Mouse (Mus musculus) macrophage (primary cell): ENCODE measurements around the gene Ndufv3. TPM values are rescaled to one million over a fixed set of nuclear protein-coding genes. Genes with fewer than 3 reads are reported as not detected.

ENCODE experiments used
- H3K27ac ChIP-seq: fragments of 350-480 bp; formaldehyde crosslinking; 2 replicates; pipeline ENCODE4 v1.9.0; 2021
- H3K36me3 ChIP-seq: fragments of 350-480 bp; formaldehyde crosslinking; 2 replicates; pipeline ENCODE4 v1.9.0; 2021; ENCODE audit errors: inconsistent target
- H3K4me3 ChIP-seq: fragments of 350-480 bp; formaldehyde crosslinking; 2 replicates; pipeline ENCODE4 v1.9.0; 2021; ENCODE audit errors: inconsistent target
- H3K79me2 ChIP-seq: fragments of 350-480 bp; formaldehyde crosslinking; 2 replicates; pipeline ENCODE4 v1.9.0; 2021; ENCODE audit errors: inconsistent target
- WGBS: methylation state at CpG from one replicate; pipeline ENCODE4 v1.1.7; 2026; ENCODE audit warnings: inconsistent platforms; ENCODE audit not compliant: missing documents; 5-methylcytosine and 5-hydroxymethylcytosine counted together
- polyA plus RNA-seq: library from polyadenylated mRNA; stranded (reverse); fragments of 250-400 nt; gene quantifications from 3 replicates; pipeline ENCODE4 v1.2.4, GENCODE M21; 2018; ENCODE audit warnings: inconsistent platforms

Gene Ndufv3
- polyA plus RNA-seq, 1 experiment from 2014 or later = 199 TPM

DNA sequence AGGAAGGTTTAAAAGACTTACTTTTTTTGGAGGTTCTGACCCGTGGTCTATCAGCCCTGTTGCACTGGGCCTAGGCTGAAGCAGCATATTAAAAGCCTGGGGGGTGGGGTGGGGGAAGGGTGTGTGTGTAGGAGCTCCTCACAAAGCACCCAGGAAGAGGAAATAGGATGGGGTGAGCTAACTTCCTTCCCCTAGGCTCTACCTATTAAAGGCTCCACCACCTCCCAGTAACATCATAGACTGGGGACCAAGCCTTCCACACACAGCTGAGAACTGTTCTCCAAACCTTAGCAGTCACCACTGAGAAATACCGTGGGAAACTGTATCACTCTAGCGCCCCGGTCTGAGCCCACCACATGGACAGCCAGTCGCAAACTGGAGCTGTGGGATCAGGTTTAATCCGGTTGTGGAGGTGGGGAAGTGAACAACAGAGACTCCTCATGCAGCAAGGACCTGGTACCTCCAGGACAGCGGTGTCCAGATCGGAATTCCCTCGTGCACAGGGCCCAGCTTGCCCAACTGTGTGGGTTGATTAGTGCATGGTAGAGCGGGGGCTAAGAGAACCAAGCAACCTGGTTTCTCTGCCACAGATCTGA, 38.1 kb downstream of the Ndufv3 start:
- H3K36me3 ChIP-seq = no peaks in the 10 kb centered on the region
- H3K4me3 ChIP-seq = peak overlapping the region; percentile 36
- WGBS = 82% methylated on average over 10 of the region's 10 CpGs
- no peaks in the 10 kb centered on the region for H3K79me2 ChIP-seq
- peak overlapping the region; percentile 74 for H3K27ac ChIP-seq

- H3K27ac ChIP-seq = peak overlapping the region; percentile 74
- H3K36me3 ChIP-seq = no peaks in the 10 kb centered on the region
- no peaks in the 10 kb centered on the region for H3K79me2 ChIP-seq
- 69% methylated on average over 11 of the region's 11 CpGs for WGBS
- no peak overlapping the region for H3K4me3 ChIP-seq
These were observed 39.3 kb downstream of the Ndufv3 start for GRCm38 (mm10) chr17:31559021-31559789.

DNA sequence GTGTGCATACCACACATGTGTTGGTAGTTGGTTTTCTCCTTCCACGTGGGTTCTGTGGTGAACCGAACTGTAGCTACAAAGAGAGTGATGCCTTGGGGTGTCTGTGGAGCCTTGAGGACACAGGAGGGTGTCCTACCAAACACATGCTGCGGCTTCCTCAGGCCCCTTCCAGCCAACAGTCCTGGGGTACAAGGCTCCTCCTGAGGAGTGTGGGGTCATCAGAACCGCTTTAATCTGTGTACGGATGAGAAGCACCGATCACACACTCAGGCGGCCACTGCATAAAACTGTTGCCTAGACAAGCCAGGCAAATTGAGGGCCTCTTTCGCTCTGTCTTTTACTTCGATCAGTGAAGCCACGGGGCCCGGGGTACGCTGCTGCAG, 43.7 kb downstream of the Ndufv3 start:
- Histone ChIP-seq H3K36me3 (no peaks in the 10 kb centered on the region), H3K4me3 (peak overlapping the region; percentile 44), H3K79me2 (peaks cover 32% of the 10 kb centered on the region), H3K27ac (peak overlapping the region; percentile 87)
- 4% methylated on average over 12 of the region's 12 CpGs for WGBS

GRCm38 (mm10) chr17:31564015-31564857, 44.3 kb downstream of the Ndufv3 start, which contains the start of gene Pknox1:
TSS of gene Pknox1 (plus strand) at chr17:31564734.
- WGBS = under 1% methylated on average over 59 of the region's 72 CpGs
- Histone ChIP-seq H3K79me2 (peaks cover 38% of the 10 kb centered on the region), H3K4me3 (peak within 1 kb of the TSS; percentile 53), H3K36me3 (no peaks in the 10 kb centered on the region), H3K27ac (peak within 1 kb of the TSS; percentile 87)

- no peaks in the 10 kb centered on the region for H3K36me3 ChIP-seq
- H3K27ac ChIP-seq = no peak overlapping the region
- H3K4me3 ChIP-seq = no peak overlapping the region
- 3% methylated on average over 14 of the region's 44 CpGs for WGBS
- H3K79me2 ChIP-seq = peaks cover 44% of the 10 kb centered on the region
These were observed 44.9 kb downstream of the Ndufv3 start for GRCm38 (mm10) chr17:31564858-31565140.

DNA sequence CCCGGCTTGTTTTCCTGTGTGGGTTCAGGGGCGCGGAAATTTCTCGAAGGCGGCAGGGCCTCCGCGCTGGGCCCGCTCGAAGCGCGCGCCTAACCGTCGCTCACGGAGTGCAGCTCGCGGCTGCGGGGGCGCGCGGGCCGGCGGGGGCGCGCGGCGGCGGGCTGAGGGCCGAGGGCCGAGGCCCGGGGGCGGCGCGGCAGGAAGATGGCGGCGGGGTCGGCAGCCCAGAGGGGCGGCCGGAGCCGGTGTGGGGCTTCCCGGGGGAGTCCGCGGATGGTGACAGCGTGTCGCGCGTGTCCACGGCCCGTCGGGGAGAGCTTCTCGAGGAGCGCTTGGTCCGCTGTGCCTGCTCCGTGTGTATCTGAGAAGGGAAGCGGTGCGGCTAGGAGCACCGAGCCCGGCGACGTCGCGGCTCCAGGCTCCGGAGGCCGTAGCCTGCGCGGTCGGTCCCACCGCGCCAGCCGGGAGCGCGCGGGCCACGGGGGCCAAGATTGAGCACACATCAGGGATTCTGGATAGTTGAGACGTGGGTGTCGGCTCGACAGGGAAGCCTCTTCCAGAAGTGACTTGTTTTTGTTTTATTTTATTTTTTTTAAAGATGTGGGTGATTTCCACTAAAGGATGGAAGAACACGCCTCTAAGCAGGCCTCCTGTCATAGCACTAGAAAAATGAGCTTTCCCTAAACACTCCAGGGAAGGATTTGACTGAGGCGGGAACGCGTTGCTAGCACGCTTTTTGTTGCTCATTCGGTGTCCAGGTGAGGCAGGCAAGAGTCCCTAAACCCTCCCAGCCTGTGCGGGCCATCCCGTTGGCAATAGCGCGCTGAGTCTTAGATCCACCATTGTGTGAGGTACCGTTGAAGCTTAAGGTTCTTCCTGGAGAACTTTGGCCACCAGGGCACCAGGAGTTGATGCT, 45.5 kb downstream of the Ndufv3 start:
- Histone ChIP-seq H3K36me3 (no peaks in the 10 kb centered on the region), H3K27ac (0 out of 2 replicates have a peak overlapping the region, but pooled peaks have one; percentile 10), H3K79me2 (peaks cover 50% of the 10 kb centered on the region), H3K4me3 (peak overlapping the region; percentile 53)
- 1% methylated on average over 77 of the region's 88 CpGs for WGBS

DNA sequence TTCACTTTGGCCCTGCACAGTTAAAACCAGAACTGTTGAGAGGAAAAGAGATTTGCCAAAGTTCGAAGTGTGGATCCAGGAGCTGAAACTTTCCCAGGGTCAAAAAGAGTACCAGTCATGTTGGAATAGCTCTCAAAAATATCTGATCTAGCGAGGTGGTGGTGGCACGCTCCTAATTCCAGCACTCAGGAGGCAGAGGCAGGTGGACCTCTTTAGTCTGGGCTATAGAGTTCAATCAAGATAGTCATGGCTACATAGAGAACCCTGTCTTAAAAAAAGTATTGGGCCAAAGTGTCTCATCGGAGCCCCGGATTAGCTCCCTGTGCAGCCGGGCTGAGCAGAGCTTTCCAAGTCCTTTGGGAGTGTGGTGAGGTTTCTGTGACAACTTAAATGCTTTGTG, 46.4 kb downstream of the Ndufv3 start:
- WGBS = 83% methylated on average over 6 of the region's 6 CpGs
- no peak overlapping the region for H3K27ac ChIP-seq
- H3K4me3 ChIP-seq = peak overlapping the region; percentile 53; the same call in 1 of the 2 replicates

GRCm38 (mm10) chr17:31569756-31570155, 49.8 kb downstream of the Ndufv3 start:
- Histone ChIP-seq H3K79me2 (peaks cover 80% of the 10 kb centered on the region), H3K4me3 (no peak overlapping the region), H3K36me3 (no peaks in the 10 kb centered on the region), H3K27ac (no peak overlapping the region)
- WGBS = 88% methylated on average over 1 of the region's 1 CpGs

More for the DNA sequence above, 46.4 kb downstream of the Ndufv3 start:
- Histone ChIP-seq H3K79me2 (peaks cover 58% of the 10 kb centered on the region), H3K36me3 (no peaks in the 10 kb centered on the region)

DNA sequence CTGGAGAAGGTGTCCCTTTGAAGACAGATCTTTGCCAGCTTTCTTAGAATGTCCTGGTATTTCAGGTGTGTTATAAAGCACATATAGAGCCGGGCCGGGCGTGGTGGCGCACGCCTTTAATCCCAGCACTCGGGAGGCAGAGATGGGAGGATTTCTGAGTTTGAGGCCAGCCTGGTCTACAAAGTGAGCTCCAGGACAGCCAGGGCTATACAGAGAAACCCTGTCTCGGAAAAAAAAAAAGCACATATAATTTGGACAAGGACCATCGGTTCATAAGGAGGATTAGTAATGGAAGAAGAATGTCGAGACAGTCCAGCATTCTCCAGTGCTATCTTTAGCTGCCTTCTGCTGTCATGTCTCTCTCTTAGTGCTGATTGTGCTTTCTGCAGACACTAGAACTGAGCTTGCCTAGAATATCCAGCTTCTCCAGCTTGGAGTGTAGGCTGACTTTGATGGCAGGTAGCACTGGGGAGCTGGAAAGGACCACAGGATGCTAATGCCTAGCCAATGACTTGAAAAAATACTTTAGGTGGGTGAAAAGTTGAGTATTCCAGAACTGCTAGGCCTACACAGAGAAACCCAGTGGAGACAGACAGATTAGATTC, 50.5 kb downstream of the Ndufv3 start:
- Histone ChIP-seq H3K36me3 (no peaks in the 10 kb centered on the region), H3K79me2 (peaks cover 84% of the 10 kb centered on the region), H3K27ac (no peak overlapping the region), H3K4me3 (no peak overlapping the region)
- 94% methylated on average over 9 of the region's 9 CpGs for WGBS

DNA sequence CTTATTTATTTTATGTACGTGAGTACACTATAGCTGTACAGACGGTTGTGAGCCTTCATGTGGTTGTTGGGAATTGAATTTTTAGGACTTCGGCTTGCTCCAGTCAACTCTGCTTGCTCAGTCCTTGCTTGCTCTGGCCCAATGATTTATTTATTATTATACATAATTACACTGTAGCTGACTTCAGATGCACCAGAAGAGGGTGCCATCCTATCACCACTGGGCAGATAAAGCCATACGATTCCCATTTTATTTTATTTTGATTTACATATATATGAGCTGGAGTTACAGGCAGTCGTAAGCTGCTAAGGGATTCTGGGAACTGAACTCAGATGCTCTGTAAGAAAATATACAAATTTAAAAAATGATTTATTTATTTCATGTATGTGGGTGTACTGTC, 51.8 kb downstream of the Ndufv3 start:
- H3K4me3 ChIP-seq = no peak overlapping the region
- no peak overlapping the region for H3K27ac ChIP-seq
- 89% methylated on average over 5 of the region's 5 CpGs for WGBS
- H3K79me2 ChIP-seq = peaks cover 72% of the 10 kb centered on the region
- no peaks in the 10 kb centered on the region for H3K36me3 ChIP-seq

- 64% methylated on average over 7 of the region's 7 CpGs for WGBS
- H3K27ac ChIP-seq = no peak overlapping the region
- no peaks in the 10 kb centered on the region for H3K36me3 ChIP-seq
- peaks cover 57% of the 10 kb centered on the region for H3K79me2 ChIP-seq
- H3K4me3 ChIP-seq = no peak overlapping the region
These were observed 54.7 kb downstream of the Ndufv3 start for GRCm38 (mm10) chr17:31574662-31575061.

DNA sequence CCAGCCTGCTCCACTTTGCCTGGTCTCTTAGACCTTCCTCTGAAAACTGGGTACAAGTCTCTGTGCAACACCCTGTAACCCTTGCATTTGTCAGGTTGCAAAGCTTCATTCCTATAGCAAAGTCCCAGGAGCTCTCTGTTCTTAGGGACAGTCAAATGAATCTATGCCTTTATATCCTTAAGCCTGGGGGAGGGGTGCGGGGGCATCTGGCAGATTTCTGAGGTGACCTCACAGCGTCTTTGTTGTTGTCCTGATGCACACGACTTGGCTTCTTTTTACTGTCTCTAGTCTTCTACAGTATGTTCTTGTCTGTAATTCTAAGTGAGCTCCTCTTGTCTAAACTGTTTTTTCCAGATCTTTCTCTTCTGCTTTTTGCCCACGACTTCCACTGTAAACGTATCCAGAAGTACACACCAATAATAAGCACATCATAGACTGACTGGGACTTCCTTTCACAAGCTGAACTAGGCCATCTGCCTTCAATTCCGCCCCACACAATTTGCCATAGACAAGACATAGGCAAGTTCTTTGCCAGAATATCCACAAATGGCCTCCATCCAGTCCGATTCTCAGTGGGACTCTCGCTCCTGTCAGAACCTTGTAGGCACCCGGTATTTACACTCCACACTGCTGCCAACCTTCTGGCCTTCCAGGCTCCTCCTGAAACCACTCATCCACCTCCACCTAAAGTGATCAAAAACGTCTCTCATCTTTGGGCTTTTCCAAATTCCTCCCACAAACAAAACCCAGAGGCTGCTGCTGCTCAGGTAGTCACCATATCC, 56.7 kb downstream of the Ndufv3 start:
- H3K36me3 ChIP-seq = no peaks in the 10 kb centered on the region
- H3K79me2 ChIP-seq = peaks cover 54% of the 10 kb centered on the region; the same call in 1 of the 2 replicates
- no peak overlapping the region for H3K4me3 ChIP-seq
- no peak overlapping the region for H3K27ac ChIP-seq
- 76% methylated on average over 10 of the region's 10 CpGs for WGBS

DNA sequence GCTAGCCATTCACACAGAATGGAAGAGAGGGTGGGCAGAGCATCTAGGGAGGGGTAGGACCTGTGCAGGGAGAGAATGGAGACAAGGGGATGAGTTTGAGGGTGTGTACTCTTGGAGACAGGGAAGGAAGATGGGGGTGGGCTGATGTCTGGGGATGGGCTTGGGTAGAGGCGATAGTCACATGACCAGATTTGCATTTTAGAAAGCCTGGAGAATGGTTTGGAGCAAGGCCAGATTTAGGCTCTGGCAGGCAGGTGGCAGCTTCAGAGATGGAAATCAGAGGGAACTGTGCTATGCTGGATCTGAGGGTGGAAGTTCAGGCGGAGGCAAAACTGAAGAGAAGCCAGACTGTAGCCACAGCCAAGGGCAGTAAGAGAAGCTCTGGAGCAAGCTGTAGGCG, 60.4 kb downstream of the Ndufv3 start:
- WGBS = 81% methylated on average over 3 of the region's 3 CpGs
- no peak overlapping the region for H3K27ac ChIP-seq
- no peaks in the 10 kb centered on the region for H3K36me3 ChIP-seq
- H3K4me3 ChIP-seq = no peak overlapping the region
- H3K79me2 ChIP-seq = peaks cover 40% of the 10 kb centered on the region; the same call in 1 of the 2 replicates
